Mouse (Mus musculus): ENCODE data around the gene Lypla2. TPM values are rescaled to one million over a fixed set of nuclear protein-coding genes. Genes with fewer than 3 reads are reported as not detected.

Lypla2 gene
- polyA plus RNA-seq, 1 experiment from 2014 or later = 124 TPM

Other genes with a start within 250 kb of the Lypla2 start
- gene Il22ra1, start 244.5 kb downstream of the Lypla2 start, polyA plus RNA-seq (2016; fragmentation: Nextera tagmentation; extraction: Ambion mirVana) = not detected in 2 replicates
- gene Myom3, start 212.9 kb downstream of the Lypla2 start, polyA plus RNA-seq (2016; fragmentation: Nextera tagmentation; extraction: Ambion mirVana) = 1.1 and 1.3 TPM in 2 replicates
- 342 and 361 TPM in 2 replicates for gene Srsf10, start 116.9 kb downstream of the Lypla2 start, polyA plus RNA-seq (2016; fragmentation: Nextera tagmentation; extraction: Ambion mirVana)
- 177 and 187 TPM in 2 replicates for gene Pnrc2, start 98.8 kb downstream of the Lypla2 start, polyA plus RNA-seq (2016; fragmentation: Nextera tagmentation; extraction: Ambion mirVana)
- gene Cnr2, start 77.2 kb downstream of the Lypla2 start, polyA plus RNA-seq (2016; fragmentation: Nextera tagmentation; extraction: Ambion mirVana) = 0.19 and 0.38 TPM in 2 replicates
- gene Fuca1, start 51.9 kb downstream of the Lypla2 start, polyA plus RNA-seq (2016; fragmentation: Nextera tagmentation; extraction: Ambion mirVana) = 51.6 and 59.7 TPM in 2 replicates
- gene Hmgcl, start 26.2 kb downstream of the Lypla2 start, polyA plus RNA-seq (2016; fragmentation: Nextera tagmentation; extraction: Ambion mirVana) = 76.3 and 81.5 TPM in 2 replicates
- gene Gale, start 8.9 kb downstream of the Lypla2 start, polyA plus RNA-seq (2016; fragmentation: Nextera tagmentation; extraction: Ambion mirVana) = 29.1 and 31.2 TPM in 2 replicates
- 64.4 and 65.2 TPM in 2 replicates for gene Pithd1, start 14.6 kb upstream of the Lypla2 start, polyA plus RNA-seq (2016; fragmentation: Nextera tagmentation; extraction: Ambion mirVana)
- gene Eloa, start 49.1 kb upstream of the Lypla2 start, polyA plus RNA-seq (2016; fragmentation: Nextera tagmentation; extraction: Ambion mirVana) = 41.9 and 43.4 TPM in 2 replicates
- gene Rpl11, start 80.8 kb upstream of the Lypla2 start, polyA plus RNA-seq (2016; fragmentation: Nextera tagmentation; extraction: Ambion mirVana) = 390 and 392 TPM in 2 replicates
- 612 and 623 TPM in 2 replicates for gene Id3, start 170.9 kb upstream of the Lypla2 start, polyA plus RNA-seq (2016; fragmentation: Nextera tagmentation; extraction: Ambion mirVana)
- gene E2f2, start 199.8 kb upstream of the Lypla2 start, polyA plus RNA-seq (2016; fragmentation: Nextera tagmentation; extraction: Ambion mirVana) = 8.3 and 8.7 TPM in 2 replicates
- gene Asap3, start 233.7 kb upstream of the Lypla2 start, polyA plus RNA-seq (2016; fragmentation: Nextera tagmentation; extraction: Ambion mirVana) = 13.1 and 13.3 TPM in 2 replicates